Comparison of ENCODE assay signal across 9 mouse cellular contexts in the genomic region with DNA sequence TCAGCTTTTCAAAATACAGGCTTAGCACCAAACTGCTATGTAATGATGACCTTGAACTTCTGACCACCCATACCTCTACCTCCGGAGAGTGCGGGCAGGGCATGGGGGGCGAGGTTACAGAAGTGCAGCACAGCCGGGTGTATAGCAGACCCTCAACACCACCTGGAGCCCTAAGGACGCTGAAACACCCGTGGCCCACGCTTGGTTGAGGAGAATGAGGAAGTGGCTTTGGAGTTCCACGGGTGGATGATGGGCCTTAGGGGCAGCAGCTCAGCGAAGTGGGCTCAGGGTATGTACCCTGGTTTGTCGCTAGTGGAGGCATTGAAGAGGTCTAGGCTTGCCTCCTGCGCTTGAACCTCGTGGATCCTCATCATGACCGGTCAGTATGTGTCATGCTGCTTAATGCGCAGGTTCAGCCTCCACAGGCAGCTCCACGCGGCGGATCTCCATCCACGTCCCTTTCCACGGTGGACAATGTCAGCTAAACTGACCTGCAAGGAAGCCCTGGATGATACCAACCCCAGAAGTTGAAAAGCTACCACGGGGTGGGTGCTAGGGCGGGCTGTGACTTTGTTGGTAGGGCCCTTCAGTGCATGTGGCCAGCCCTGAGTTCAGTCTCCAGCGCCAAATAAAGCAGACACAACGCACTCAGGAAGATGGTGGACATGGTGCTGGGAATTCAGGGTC. TPM values are rescaled to one million over a fixed set of nuclear protein-coding genes. Genes with fewer than 3 reads are reported as not detected.
DNase-seq lines count a peak whose midpoint lies in the region; ATAC-seq lines count a peak whose summit lies in the region.
"Had no signal": no experiment of that assay in that cellular context is flagged by ENCODE, and none has a peak within 500 bp of the region (broad histone marks: within the 10 kb centered on the region; RNA-seq: fewer than 3 reads in every experiment).

No protein-coding gene starts in this region.

- H3K9ac ChIP-seq in heart, embryonic 13.5 days: no peak overlapping the region
- no peak overlapping the region for H3K9ac ChIP-seq in forebrain, embryonic 14.5 days (ENCODE audit: low read length)

- no peaks in the 10 kb centered on the region for H3K9me3 ChIP-seq in heart, embryonic 13.5 days
- no peaks in the 10 kb centered on the region for H3K9me3 ChIP-seq in forebrain, embryonic 14.5 days (replicated peaks; ENCODE audit: control insufficient read depth, low read length)

- H3K27me3 ChIP-seq in heart, embryonic 13.5 days (replicated peaks): peaks cover 40% of the 10 kb centered on the region
- H3K27me3 ChIP-seq in forebrain, embryonic 14.5 days (replicated peaks; ENCODE audit: control insufficient read depth, insufficient read depth, low read length): 0 out of 2 replicates have a peak, but pooled peaks cover 5% of the 10 kb centered on the region

- DNase-seq in heart, postnatal 10 days: no peak
- DNase-seq in CD4-positive helper T cell, adult 2 months (ENCODE audit: low read depth, low spot score): peak; percentile 29
- DNase-seq in forebrain, embryonic 14.5 days (ENCODE audit: low spot score): no peak
- DNase-seq in lung, postnatal 36 days: peak; percentile 36
- no peak for DNase-seq in retina, embryonic 14.5 days (ENCODE audit: low spot score)
- DNase-seq in adrenal gland, postnatal 36 days: no peak
- no peak for DNase-seq in urinary bladder, postnatal 36 days (ENCODE audit: low spot score in 2 of 2)

- no peaks in the 10 kb centered on the region for H3K36me3 ChIP-seq in heart, embryonic 13.5 days
- H3K36me3 ChIP-seq in forebrain, embryonic 14.5 days (ENCODE audit: control insufficient read depth, insufficient read depth, low read length): no peaks in the 10 kb centered on the region

- ATAC-seq in heart, embryonic 13.5 days (ENCODE audit: extremely low read depth, insufficient number of reproducible peaks, low FRiP score, low TSS enrichment): no peak
- ATAC-seq in forebrain, embryonic 14.5 days: no peak

- WGBS in heart, embryonic 13.5 days: 77% methylated on average over 23 of the region's 23 CpGs
- 89% methylated on average over 23 of the region's 23 CpGs for WGBS in forebrain, embryonic 14.5 days

- 0 out of 2 replicates have a peak overlapping the region, but pooled peaks have one; percentile 78 for H3K4me3 ChIP-seq in heart, embryonic 13.5 days
- no peak overlapping the region for H3K4me3 ChIP-seq in forebrain, embryonic 14.5 days (ENCODE audit: low read depth, low read length)

- no peak overlapping the region for H3K27ac ChIP-seq in heart, embryonic 13.5 days (replicated peaks)
- H3K27ac ChIP-seq in forebrain, embryonic 14.5 days (ENCODE audit: low read depth, low read length): no peak overlapping the region

- intact Hi-C loops in heart, postnatal 10 days (cut with DNase I): loop anchor here (1.0 to 10.0 kb wide), 3 partner anchors 39 to 299 kb away; no protein-coding TSS in a partner anchor

- peak overlapping the region; percentile 100 for H3K4me2 ChIP-seq in heart, embryonic 13.5 days
- H3K4me2 ChIP-seq in forebrain, embryonic 14.5 days (ENCODE audit: low read length): peak overlapping the region; percentile 92

- H3K4me1 ChIP-seq in heart, embryonic 13.5 days: peaks cover 20% of the 10 kb centered on the region
- peaks cover 3% of the 10 kb centered on the region; the same call in 1 of the 2 replicates for H3K4me1 ChIP-seq in forebrain, embryonic 14.5 days (ENCODE audit: control insufficient read depth, insufficient read depth, low read length)

RNA-seq across cellular contexts. Expression of gene Armc12, which starts 6.5 kb away (rescaled TPM):
- polyA plus RNA-seq in heart, embryonic 13.5 days (2015; fragmentation: Nextera tagmentation; extraction: Ambion mirVana): not detected in 2 replicates
- not detected for total RNA-seq in heart, postnatal 10 days (2021)
- not detected in 2 replicates for polyA plus RNA-seq in forebrain, embryonic 14.5 days (2014; fragmentation: Nextera tagmentation; extraction: Ambion mirVana)
- total RNA-seq in adrenal gland, postnatal 36 days (2021): not detected
- polyA plus RNA-seq: heart, embryonic 14.5 days had no signal

RNA-seq across cellular contexts. Expression of gene Fkbp5, which starts 6.8 kb away (rescaled TPM):
- polyA plus RNA-seq in heart, embryonic 13.5 days (2015; fragmentation: Nextera tagmentation; extraction: Ambion mirVana): 11.8 and 12.1 TPM in 2 replicates
- total RNA-seq in heart, postnatal 10 days (2021): 10 to 100 TPM in 1 of 2 experiments, 1 to 10 TPM in 1; 9.8 to 52.9 TPM
- polyA plus RNA-seq in forebrain, embryonic 14.5 days (2014; fragmentation: Nextera tagmentation; extraction: Ambion mirVana): 11.7 and 11.9 TPM in 2 replicates
- total RNA-seq in adrenal gland, postnatal 36 days (2021): 100 to 1,000 TPM in 1 of 2 experiments, 10 to 100 TPM in 1; 52.5 to 126 TPM

RNA-seq across cellular contexts. Expression of gene Clpsl2, which starts 25.1 kb away (rescaled TPM):
- not detected in 2 replicates for polyA plus RNA-seq in heart, embryonic 13.5 days (2015; fragmentation: Nextera tagmentation; extraction: Ambion mirVana)
- not detected for total RNA-seq in heart, postnatal 10 days (2021)
- polyA plus RNA-seq in forebrain, embryonic 14.5 days (2014; fragmentation: Nextera tagmentation; extraction: Ambion mirVana): not detected in 2 replicates
- not detected for total RNA-seq in adrenal gland, postnatal 36 days (2021)
- polyA plus RNA-seq: heart, embryonic 14.5 days had no signal

RNA-seq across cellular contexts. Expression of gene Clps, which starts 36.4 kb away (rescaled TPM):
- 0.25 and 2.0 TPM in 2 replicates for polyA plus RNA-seq in heart, embryonic 13.5 days (2015; fragmentation: Nextera tagmentation; extraction: Ambion mirVana)
- not detected for total RNA-seq in heart, postnatal 10 days (2021)
- polyA plus RNA-seq in forebrain, embryonic 14.5 days (2014; fragmentation: Nextera tagmentation; extraction: Ambion mirVana): not detected in 2 replicates
- not detected for total RNA-seq in adrenal gland, postnatal 36 days (2021)
- polyA plus RNA-seq: heart, embryonic 14.5 days had no signal

RNA-seq across cellular contexts. Expression of gene Lhfpl5, which starts 51.3 kb away (rescaled TPM):
- 0.22 and 0.43 TPM in 2 replicates for polyA plus RNA-seq in heart, embryonic 13.5 days (2015; fragmentation: Nextera tagmentation; extraction: Ambion mirVana)
- total RNA-seq in heart, postnatal 10 days (2021): not detected
- 3.9 and 4.5 TPM in 2 replicates for polyA plus RNA-seq in forebrain, embryonic 14.5 days (2014; fragmentation: Nextera tagmentation; extraction: Ambion mirVana)
- 1 to 10 TPM; 1.3 to 1.8 TPM for total RNA-seq in adrenal gland, postnatal 36 days (2021)

Comparison
In these comparisons a context has a peak if more than half of its experiments do, and no peak if none do; other contexts are left out.
1. DNase-seq: peak in CD4-positive helper T cell, adult 2 months (single experiment) and lung, postnatal 36 days (single experiment); none in heart, postnatal 10 days (0 of 2), forebrain, embryonic 14.5 days (single experiment), retina, embryonic 14.5 days (single experiment), adrenal gland, postnatal 36 days (0 of 2) and urinary bladder, postnatal 36 days (0 of 2).